Mouse (Mus musculus): ENCODE measurements around the gene Sel1l3. TPM values are rescaled to one million over a fixed set of nuclear protein-coding genes. Genes with fewer than 3 reads are reported as not detected.

The Sel1l3 gene
- polyA plus RNA-seq, 1 experiment from 2014 or later = 4.0 TPM

DNA sequence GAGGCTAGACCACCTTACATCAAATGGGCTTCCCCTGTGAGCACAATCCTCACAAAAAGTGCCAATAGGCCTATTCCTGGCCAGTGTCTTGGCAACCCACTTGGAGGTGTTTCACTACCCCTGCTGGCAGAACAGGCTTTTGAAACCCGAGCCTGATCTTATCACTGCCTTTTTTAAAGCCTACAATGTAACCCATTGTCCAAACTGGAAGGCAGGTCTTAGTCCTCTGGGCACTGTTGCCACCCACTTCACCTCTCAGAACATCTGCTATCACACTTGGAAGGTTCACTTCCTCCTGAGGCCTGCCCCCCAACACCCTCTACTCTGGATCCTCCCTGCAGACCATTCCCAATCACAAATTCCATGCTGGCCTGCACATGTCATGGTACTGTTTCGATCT, 27.4 kb upstream of the Sel1l3 start:
- no peak for ATAC-seq (ENCODE audit: insufficient number of reproducible peaks, low FRiP score, low TSS enrichment, low read depth)
- no peaks in the 10 kb centered on the region for H3K4me1 ChIP-seq
- H3K36me3 ChIP-seq = no peaks in the 10 kb centered on the region
- 50% methylated on average over 2 of the region's 2 CpGs for WGBS
- H3K4me2 ChIP-seq (replicated peaks) = no peak overlapping the region
- no peak overlapping the region for H3K4me3 ChIP-seq (replicated peaks)
- no peak overlapping the region for H3K9ac ChIP-seq
- no peak overlapping the region for H3K27ac ChIP-seq (replicated peaks)
- H3K9me3 ChIP-seq (replicated peaks) = no peaks in the 10 kb centered on the region
- H3K27me3 ChIP-seq = no peaks in the 10 kb centered on the region

DNA sequence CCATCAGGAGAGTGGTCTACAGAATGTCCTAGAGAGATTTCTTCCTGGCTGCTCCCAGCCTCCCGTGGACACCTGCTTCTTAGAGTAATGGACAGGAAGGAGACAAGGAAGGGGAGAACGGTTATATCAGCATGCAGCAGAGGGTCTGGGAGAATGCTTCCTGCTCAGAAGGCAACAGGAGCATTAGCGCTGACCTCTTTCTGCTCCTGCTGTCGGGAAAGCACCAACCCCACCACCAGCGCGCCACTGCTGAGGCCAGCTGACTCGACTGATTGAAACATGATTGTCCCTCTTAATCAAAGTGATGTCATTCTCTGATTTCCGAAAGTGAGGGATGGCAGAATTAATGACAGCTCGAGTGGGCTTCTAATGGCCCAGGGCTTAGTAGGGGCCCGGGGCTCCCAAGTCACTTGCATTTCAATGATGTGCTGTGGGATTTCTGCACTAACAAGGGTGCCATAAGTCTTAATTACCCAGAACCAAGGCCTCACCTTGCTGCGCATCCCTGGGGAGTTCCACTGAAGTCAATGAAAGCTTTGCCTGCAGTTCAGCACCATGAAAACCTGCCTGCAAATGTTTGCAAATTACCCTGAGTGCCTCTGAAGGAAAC, 26.2 kb upstream of the Sel1l3 start:
- Histone ChIP-seq H3K27ac (replicated peaks) (no peak overlapping the region), H3K27me3 (no peaks in the 10 kb centered on the region), H3K4me2 (replicated peaks) (no peak overlapping the region), H3K4me3 (replicated peaks) (no peak overlapping the region), H3K9ac (no peak overlapping the region), H3K36me3 (no peaks in the 10 kb centered on the region), H3K9me3 (replicated peaks) (no peaks in the 10 kb centered on the region), H3K4me1 (no peaks in the 10 kb centered on the region)
- ATAC-seq (ENCODE audit: insufficient number of reproducible peaks, low FRiP score, low TSS enrichment, low read depth) = 0 out of 2 replicates have a peak, but pooled peaks have one; percentile 13
- WGBS = 49% methylated on average over 11 of the region's 11 CpGs

DNA sequence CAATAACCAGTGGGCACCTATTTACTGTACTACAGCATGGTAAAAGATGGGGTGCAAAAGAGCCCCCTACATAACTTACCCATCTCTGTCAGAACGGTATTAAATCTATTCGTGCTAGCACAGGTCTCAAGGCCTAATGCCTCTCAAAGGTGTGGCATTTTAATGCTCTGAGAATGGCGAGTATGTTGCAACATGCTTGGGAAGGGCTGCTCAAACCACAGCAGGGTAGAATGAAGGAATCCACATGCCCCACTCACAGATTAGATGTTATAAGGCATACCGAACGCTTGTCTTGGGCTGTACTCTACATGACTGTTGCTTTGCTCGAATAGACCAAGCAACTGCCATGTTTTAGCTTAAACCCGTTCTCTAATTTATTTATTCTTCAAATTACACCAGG, 25.5 kb upstream of the Sel1l3 start:
- WGBS = 62% methylated on average over 7 of the region's 7 CpGs
- no peak overlapping the region for H3K27ac ChIP-seq (replicated peaks)
- no peak overlapping the region for H3K4me3 ChIP-seq (replicated peaks)
- H3K36me3 ChIP-seq = no peaks in the 10 kb centered on the region
- H3K4me1 ChIP-seq = no peaks in the 10 kb centered on the region
- H3K4me2 ChIP-seq (replicated peaks) = no peak overlapping the region
- no peaks in the 10 kb centered on the region for H3K9me3 ChIP-seq (replicated peaks)
- H3K27me3 ChIP-seq = no peaks in the 10 kb centered on the region
- no peak for ATAC-seq (ENCODE audit: insufficient number of reproducible peaks, low FRiP score, low TSS enrichment, low read depth)
- no peak overlapping the region for H3K9ac ChIP-seq

DNA sequence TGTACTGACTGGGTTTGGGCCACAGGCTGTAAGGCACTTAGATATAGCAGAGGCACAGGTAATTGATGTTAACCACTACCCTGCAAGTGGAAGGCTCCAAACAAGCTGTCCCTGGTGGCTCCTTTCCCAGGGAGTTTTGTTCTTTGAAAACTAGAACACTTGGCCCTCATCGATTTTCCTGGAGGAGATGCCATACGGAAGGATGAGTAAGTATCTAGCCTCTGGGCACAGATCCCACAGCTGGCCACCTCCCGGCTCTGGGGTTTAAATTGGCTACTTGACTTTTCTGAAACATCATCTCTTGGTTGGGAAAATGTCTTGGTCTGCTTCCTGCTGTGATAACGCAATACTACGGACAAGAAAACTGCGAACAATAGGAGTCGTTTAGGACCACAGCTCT, 25.0 kb upstream of the Sel1l3 start:
- ATAC-seq (ENCODE audit: insufficient number of reproducible peaks, low FRiP score, low TSS enrichment, low read depth) = no peak
- Histone ChIP-seq H3K36me3 (no peaks in the 10 kb centered on the region), H3K27ac (replicated peaks) (no peak overlapping the region), H3K9ac (no peak overlapping the region), H3K4me3 (replicated peaks) (no peak overlapping the region), H3K9me3 (replicated peaks) (no peaks in the 10 kb centered on the region), H3K4me1 (no peaks in the 10 kb centered on the region), H3K27me3 (no peaks in the 10 kb centered on the region), H3K4me2 (replicated peaks) (no peak overlapping the region)
- WGBS = 65% methylated on average over 7 of the region's 7 CpGs

DNA sequence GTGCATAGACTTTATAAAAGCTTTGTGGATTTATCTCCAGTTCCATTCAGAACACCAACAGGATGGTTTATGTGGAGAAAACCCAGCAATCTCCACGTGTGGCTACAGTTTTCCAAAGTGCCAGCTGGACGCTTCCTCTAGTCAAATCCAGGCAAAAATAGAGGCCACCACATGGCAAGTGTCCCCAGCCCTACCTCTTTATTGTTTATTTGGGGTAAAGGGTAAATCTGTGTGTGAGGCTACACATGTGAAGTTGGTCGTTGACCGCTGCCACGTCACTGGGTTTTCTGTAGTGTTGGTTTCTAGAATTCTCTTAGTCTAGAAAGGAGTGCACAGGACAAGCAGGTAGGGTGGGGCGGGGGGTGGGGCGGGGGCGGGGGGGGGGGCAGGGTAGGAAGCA, 23.0 kb upstream of the Sel1l3 start:
- no peaks in the 10 kb centered on the region for H3K9me3 ChIP-seq (replicated peaks)
- ATAC-seq (ENCODE audit: insufficient number of reproducible peaks, low FRiP score, low TSS enrichment, low read depth) = no peak
- no peaks in the 10 kb centered on the region for H3K27me3 ChIP-seq
- H3K4me1 ChIP-seq = no peaks in the 10 kb centered on the region
- H3K4me3 ChIP-seq (replicated peaks) = no peak overlapping the region
- no peak overlapping the region for H3K9ac ChIP-seq
- H3K36me3 ChIP-seq = no peaks in the 10 kb centered on the region
- H3K4me2 ChIP-seq (replicated peaks) = no peak overlapping the region
- no peak overlapping the region for H3K27ac ChIP-seq (replicated peaks)
- 80% methylated on average over 8 of the region's 8 CpGs for WGBS

DNA sequence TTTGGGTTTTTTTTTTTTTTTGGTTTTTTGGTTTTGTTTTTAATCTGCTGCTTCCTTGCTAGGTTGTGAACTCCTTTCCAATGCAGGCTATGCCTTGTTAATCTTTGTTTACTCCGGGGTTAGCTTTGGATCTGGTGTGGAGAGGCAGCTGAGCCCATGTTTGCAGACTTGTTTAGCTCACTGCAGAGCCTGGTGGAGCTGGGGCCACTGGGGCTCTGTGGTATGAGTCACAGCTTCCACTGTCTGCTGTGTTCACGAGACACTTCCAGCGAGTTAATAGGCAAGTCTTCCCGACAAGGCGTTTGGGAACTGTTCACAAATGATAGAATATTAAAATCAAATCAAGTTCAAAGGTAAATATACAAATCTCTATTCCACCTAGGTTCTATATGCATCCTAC, 22.4 kb upstream of the Sel1l3 start:
- Histone ChIP-seq H3K4me2 (replicated peaks) (no peak overlapping the region), H3K9me3 (replicated peaks) (no peaks in the 10 kb centered on the region), H3K27me3 (no peaks in the 10 kb centered on the region), H3K27ac (replicated peaks) (no peak overlapping the region), H3K4me1 (no peaks in the 10 kb centered on the region), H3K36me3 (no peaks in the 10 kb centered on the region), H3K4me3 (replicated peaks) (no peak overlapping the region), H3K9ac (no peak overlapping the region)
- 27% methylated on average over 5 of the region's 5 CpGs for WGBS
- ATAC-seq (ENCODE audit: insufficient number of reproducible peaks, low FRiP score, low TSS enrichment, low read depth) = no peak

DNA sequence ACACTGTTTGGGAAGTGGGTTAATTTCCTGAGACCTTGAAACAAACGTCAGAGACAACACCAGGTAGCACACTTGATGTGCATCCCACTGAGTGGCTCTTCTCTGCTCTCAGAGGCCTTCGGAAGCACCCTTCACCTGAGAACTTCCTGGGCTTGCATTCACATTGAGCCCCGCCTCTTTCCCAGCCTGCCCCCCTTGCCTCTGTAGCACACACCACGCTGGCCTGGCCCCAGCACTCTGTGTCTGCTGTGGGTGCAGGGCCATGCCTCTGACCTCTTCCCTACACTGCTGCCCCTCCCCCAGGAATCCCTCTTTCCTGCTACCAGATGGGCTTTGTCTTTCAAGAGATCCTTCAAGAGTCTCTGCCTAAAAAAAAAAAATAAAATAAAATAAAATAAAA, 21.8 kb upstream of the Sel1l3 start:
- WGBS = 12% methylated on average over 4 of the region's 4 CpGs
- Histone ChIP-seq H3K27ac (replicated peaks) (no peak overlapping the region), H3K4me1 (no peaks in the 10 kb centered on the region), H3K36me3 (no peaks in the 10 kb centered on the region), H3K9ac (no peak overlapping the region), H3K27me3 (no peaks in the 10 kb centered on the region), H3K9me3 (replicated peaks) (no peaks in the 10 kb centered on the region), H3K4me3 (replicated peaks) (no peak overlapping the region), H3K4me2 (replicated peaks) (no peak overlapping the region)
- no peak for ATAC-seq (ENCODE audit: insufficient number of reproducible peaks, low FRiP score, low TSS enrichment, low read depth)

DNA sequence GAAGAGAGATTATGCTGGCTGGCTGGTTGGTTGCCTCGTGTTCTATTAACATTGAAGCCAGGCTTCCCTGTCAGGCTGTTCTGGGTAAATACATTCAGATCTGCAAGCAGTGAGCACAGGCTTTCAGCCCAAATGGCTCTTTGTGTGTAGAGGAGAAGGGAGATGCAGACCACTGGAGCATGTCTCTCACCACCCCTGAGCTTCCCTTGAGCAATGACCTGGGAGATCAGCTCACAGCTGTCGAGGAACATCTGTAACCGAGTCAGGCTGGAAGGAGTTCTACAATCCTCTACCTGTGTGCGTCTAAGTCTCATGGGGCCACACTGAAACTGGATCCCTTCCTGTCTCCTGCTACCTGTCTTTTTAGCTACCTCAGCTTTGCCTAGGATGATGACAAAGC, 16.8 kb upstream of the Sel1l3 start:
- Histone ChIP-seq H3K9ac (no peak overlapping the region), H3K36me3 (no peaks in the 10 kb centered on the region), H3K27me3 (no peaks in the 10 kb centered on the region), H3K4me1 (no peaks in the 10 kb centered on the region), H3K4me3 (replicated peaks) (no peak overlapping the region), H3K9me3 (replicated peaks) (no peaks in the 10 kb centered on the region), H3K4me2 (replicated peaks) (no peak overlapping the region), H3K27ac (replicated peaks) (no peak overlapping the region)
- 46% methylated on average over 4 of the region's 4 CpGs for WGBS
- ATAC-seq (ENCODE audit: insufficient number of reproducible peaks, low FRiP score, low TSS enrichment, low read depth) = no peak

DNA sequence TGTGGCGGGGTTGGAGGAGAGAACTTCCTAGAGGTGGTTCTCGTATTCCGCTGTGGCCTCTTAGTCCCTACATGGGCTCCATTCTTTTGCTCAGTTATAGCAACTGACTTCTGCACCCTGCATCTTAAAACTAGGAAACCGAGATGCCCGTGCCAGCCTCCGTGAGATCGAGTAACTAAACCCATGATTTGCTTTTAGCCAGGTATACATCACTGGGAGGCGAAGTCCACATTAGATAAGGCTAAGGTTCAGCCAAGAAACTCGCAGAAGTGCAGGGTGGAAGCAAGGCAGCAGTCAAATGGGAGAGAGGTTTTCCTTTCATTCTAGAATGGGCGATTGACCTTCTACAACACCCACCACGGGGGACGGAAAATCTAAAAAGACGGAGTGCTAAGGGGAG, 11.7 kb upstream of the Sel1l3 start:
- no peak overlapping the region for H3K4me2 ChIP-seq (replicated peaks)
- H3K4me1 ChIP-seq = no peaks in the 10 kb centered on the region
- H3K9me3 ChIP-seq (replicated peaks) = no peaks in the 10 kb centered on the region
- H3K36me3 ChIP-seq = no peaks in the 10 kb centered on the region
- no peak overlapping the region for H3K9ac ChIP-seq
- no peak for ATAC-seq (ENCODE audit: insufficient number of reproducible peaks, low FRiP score, low TSS enrichment, low read depth)
- H3K27ac ChIP-seq (replicated peaks) = no peak overlapping the region
- WGBS = 86% methylated on average over 13 of the region's 13 CpGs
- H3K27me3 ChIP-seq = no peaks in the 10 kb centered on the region
- no peak overlapping the region for H3K4me3 ChIP-seq (replicated peaks)

DNA sequence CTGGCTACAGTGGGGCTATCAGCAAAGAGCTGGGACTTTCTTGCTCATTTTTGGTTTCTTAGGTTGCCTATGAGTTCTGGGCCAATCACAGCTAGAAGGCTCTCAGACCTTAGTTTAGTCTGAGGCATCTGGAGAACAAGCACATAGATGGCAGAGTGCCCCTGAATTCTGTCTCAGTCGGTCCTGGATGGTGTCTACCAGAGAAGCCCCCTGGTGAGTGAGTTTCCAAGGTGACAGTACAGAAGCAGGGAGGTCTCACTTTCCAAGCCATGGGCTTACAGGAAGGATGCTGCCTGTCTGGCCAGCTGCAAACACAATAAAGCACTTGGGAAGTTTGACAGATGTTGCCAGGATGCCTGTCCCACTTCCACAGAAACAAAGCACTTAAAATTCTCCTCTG, 1.1 kb upstream of the Sel1l3 start:
- Histone ChIP-seq H3K9ac (no peak overlapping the region), H3K4me3 (replicated peaks) (no peak overlapping the region), H3K27me3 (peaks cover 44% of the 10 kb centered on the region), H3K4me1 (peaks cover 22% of the 10 kb centered on the region), H3K27ac (replicated peaks) (no peak overlapping the region), H3K36me3 (no peaks in the 10 kb centered on the region), H3K9me3 (replicated peaks) (no peaks in the 10 kb centered on the region), H3K4me2 (replicated peaks) (no peak overlapping the region)
- ATAC-seq (ENCODE audit: insufficient number of reproducible peaks, low FRiP score, low TSS enrichment, low read depth) = no peak
- WGBS = 0% methylated on average over 1 of the region's 1 CpGs

DNA sequence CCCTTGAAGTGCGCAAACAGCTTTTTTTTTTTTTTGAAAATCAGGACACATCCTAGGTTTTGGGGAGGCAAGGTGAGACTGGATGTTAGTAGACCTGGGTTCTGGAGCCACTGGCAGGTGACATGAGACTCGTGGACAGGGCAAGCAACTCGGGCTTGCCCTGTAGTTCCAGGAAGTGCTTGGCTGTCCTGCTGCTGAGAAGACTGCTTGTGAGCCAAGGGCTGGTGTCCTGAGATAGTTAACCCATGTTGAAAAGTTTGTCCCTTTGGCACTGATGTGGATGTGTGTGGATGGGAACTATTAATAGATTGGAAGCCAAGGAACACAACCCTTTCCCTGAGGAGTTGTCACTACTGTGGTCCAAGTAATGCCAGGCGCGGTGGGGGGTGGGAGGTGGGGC, 635 bp upstream of the Sel1l3 start:
- Histone ChIP-seq H3K4me3 (replicated peaks) (0 out of 2 replicates have a peak overlapping the region, but pooled peaks have one; percentile 56), H3K27me3 (peaks cover 45% of the 10 kb centered on the region), H3K9ac (no peak overlapping the region), H3K36me3 (no peaks in the 10 kb centered on the region), H3K27ac (replicated peaks) (no peak overlapping the region), H3K9me3 (replicated peaks) (no peaks in the 10 kb centered on the region), H3K4me1 (peaks cover 22% of the 10 kb centered on the region), H3K4me2 (replicated peaks) (peak overlapping the region; percentile 99)
- 12% methylated on average over 5 of the region's 5 CpGs for WGBS
- ATAC-seq (ENCODE audit: insufficient number of reproducible peaks, low FRiP score, low TSS enrichment, low read depth) = no peak
